Mouse (Mus musculus) kidney, postnatal 0 days (tissue): ENCODE data around the gene Pigt. TPM values are rescaled to one million over a fixed set of nuclear protein-coding genes. Genes with fewer than 3 reads are reported as not detected.

Experiments used
- ATAC-seq: fragments of 200-750 bp; cut with Nextera tagmentation; replicated peaks from 2 replicates; pipeline ENCODE4 v1.8.0; 2017; ENCODE audit warnings: low read depth, moderate number of reproducible peaks, moderate TSS enrichment, moderate library complexity; ENCODE audit not compliant: low FRiP score
- DNase-seq: peaks from one replicate; pipeline ENCODE4 v3.0.0-alpha.2; 2016; ENCODE audit warnings: low spot score
- H3K27ac ChIP-seq: fragments of 300-500 bp; sonication (generic); 2 replicates; pipeline ENCODE4 v1.5.1; 2014; ENCODE audit warnings: mild to moderate bottlenecking
- H3K27me3 ChIP-seq: fragments of 300-500 bp; sonication (generic); 2 replicates; pipeline ENCODE4 v1.6.1; 2014; ENCODE audit warnings: low read length, mixed read lengths; ENCODE audit not compliant: insufficient read depth
- H3K36me3 ChIP-seq: fragments of 300-500 bp; sonication (generic); 2 replicates; pipeline ENCODE4 v1.6.1; 2014; ENCODE audit warnings: low read length, mixed read lengths; ENCODE audit not compliant: insufficient read depth
- H3K4me1 ChIP-seq: fragments of 300-500 bp; sonication (generic); replicated peaks from 2 replicates; pipeline ENCODE4 v1.6.1; 2014; ENCODE audit warnings: antibody characterized with exemption, low read length, mixed read lengths; ENCODE audit not compliant: insufficient read depth
- H3K4me2 ChIP-seq: fragments of 300-500 bp; sonication (generic); 2 replicates; pipeline ENCODE4 v1.6.1; 2014; ENCODE audit warnings: mild to moderate bottlenecking, low read length, moderate library complexity, mixed read lengths
- H3K4me3 ChIP-seq: fragments of 300-500 bp; sonication (generic); replicated peaks from 2 replicates; pipeline ENCODE4 v1.5.1; 2014; ENCODE audit warnings: low read depth, low read length
- H3K9ac ChIP-seq: fragments of 300-500 bp; sonication (generic); 2 replicates; pipeline ENCODE4 v1.6.1; 2014; ENCODE audit warnings: low read depth, low read length
- H3K9me3 ChIP-seq: fragments of 300-500 bp; sonication (generic); replicated peaks from 2 replicates; pipeline ENCODE4 v1.6.1; 2016; ENCODE audit warnings: low read length, inconsistent platforms, mixed read lengths
- CTCF ChIP-seq: IDR thresholded peaks from 2 replicates; pipeline ENCODE4 v1.5.1; 2016; ENCODE audit warnings: antibody characterized with exemption, low read depth, mild to moderate bottlenecking, moderate library complexity
- WGBS: fragments of 180-500 bp; shearing (Covaris S2); extraction: QIAGEN DNeasy Blood & Tissue Kit; methylation state at CpG from one replicate; pipeline ENCODE4 v1.1.7; 2014; 5-methylcytosine and 5-hydroxymethylcytosine counted together
- polyA plus RNA-seq: library from polyadenylated mRNA; unstranded; fragments of >200 nt; fragmentation: Nextera tagmentation; extraction: Ambion mirVana; gene quantifications from 2 replicates; pipeline ENCODE4 v1.2.1, GENCODE M21; 2015

The Pigt gene
- polyA plus RNA-seq, 1 experiment from 2014 or later = 86.3 TPM

DNA sequence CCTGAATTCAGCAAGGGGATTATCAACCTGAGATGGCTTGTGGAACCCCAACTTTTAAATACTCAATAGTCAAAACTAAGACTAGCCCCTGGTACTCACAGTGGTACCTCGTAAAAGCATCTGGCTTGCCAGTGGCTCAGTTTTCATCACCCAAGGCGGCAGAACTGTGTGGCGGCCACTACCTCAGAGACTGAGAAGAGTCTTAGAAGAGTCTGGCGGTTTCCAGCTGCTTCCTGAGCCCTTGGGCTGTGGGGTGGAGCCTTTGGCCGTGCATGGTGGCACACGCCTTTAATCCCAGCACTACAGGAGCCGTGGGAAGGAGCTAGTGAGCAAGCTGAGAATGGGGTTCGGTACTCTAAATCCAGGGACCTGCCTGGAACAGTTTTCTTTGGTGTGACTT, 25.0 kb downstream of the Pigt start:
- H3K4me2 ChIP-seq = no peak overlapping the region
- no peak for ATAC-seq
- no peak for DNase-seq
- H3K36me3 ChIP-seq = no peaks in the 10 kb centered on the region
- H3K4me3 ChIP-seq = no peak overlapping the region
- H3K27ac ChIP-seq = no peak overlapping the region
- H3K9me3 ChIP-seq = no peaks in the 10 kb centered on the region
- 21% methylated on average over 8 of the region's 8 CpGs for WGBS
- no peak overlapping the region for H3K9ac ChIP-seq
- no peak for TF ChIP-seq CTCF
- H3K27me3 ChIP-seq = no peaks in the 10 kb centered on the region
- H3K4me1 ChIP-seq = no peaks in the 10 kb centered on the region; the same call in 1 of the 2 replicates

DNA sequence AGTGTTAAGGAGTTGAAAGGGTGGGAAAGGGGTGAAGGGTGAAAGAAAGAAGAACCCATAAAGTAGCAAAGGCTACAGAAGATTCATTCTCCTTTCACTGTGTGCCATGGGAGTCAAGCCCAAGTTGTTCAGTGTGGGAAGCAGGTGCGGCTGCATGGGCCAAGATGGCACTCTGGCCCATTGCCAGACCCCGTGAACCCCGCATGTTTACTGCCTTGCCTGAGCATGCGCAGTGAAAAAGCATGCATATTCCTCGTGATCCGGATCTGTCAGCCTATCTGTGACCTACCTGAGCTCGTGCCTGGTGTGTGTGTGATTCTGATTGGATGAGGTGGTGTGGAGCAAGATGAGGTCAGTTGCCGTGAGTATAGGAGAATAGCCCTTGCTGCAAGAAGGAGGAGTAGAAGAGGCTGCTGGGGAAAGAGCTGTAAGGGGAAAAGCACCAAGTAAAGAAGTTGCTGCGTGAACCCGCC, 26.0 kb downstream of the Pigt start:
- no peak overlapping the region for H3K4me3 ChIP-seq
- no peaks in the 10 kb centered on the region; the same call in 1 of the 2 replicates for H3K4me1 ChIP-seq
- H3K27me3 ChIP-seq = no peaks in the 10 kb centered on the region
- no peaks in the 10 kb centered on the region for H3K9me3 ChIP-seq
- H3K9ac ChIP-seq = no peak overlapping the region
- no peak overlapping the region for H3K27ac ChIP-seq
- ATAC-seq (no peak), DNase-seq (no peak)
- TF ChIP-seq CTCF = no peak
- H3K36me3 ChIP-seq = no peaks in the 10 kb centered on the region
- 92% methylated on average over 10 of the region's 10 CpGs for WGBS
- no peak overlapping the region for H3K4me2 ChIP-seq

- no peaks in the 10 kb centered on the region for H3K4me1 ChIP-seq
- 53% methylated on average over 5 of the region's 5 CpGs for WGBS
- H3K9me3 ChIP-seq = no peaks in the 10 kb centered on the region
- no peak for DNase-seq
- no peak overlapping the region for H3K4me2 ChIP-seq
- ATAC-seq = no peak
- H3K9ac ChIP-seq = no peak overlapping the region
- no peak overlapping the region for H3K27ac ChIP-seq
- H3K36me3 ChIP-seq = no peaks in the 10 kb centered on the region
- H3K27me3 ChIP-seq = no peaks in the 10 kb centered on the region
- no peak overlapping the region for H3K4me3 ChIP-seq
- TF ChIP-seq CTCF = no peak
Observed at GRCm38 (mm10) chr2:164528557-164528956, 31.2 kb downstream of the Pigt start.

DNA sequence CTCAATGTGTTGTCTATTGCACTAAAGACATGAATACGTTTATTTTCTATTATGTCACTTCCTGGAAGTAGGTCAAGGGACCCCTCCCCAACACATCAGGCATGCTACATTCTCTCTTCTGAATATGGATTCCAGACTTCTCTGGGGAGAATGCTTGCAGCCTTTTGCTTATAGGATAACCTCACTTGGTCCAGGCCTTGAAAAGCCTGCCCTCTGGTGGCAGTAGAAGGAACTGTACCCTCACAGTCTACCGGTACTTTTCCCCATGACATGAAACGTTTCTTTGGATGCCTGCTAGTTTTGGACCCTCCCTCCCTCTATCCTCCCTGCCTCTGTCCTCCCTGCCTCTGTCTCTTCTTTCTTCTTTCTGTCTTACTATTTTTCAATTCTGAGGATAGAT, 33.8 kb downstream of the Pigt start:
- Histone ChIP-seq H3K9me3 (no peaks in the 10 kb centered on the region), H3K4me3 (no peak overlapping the region), H3K4me2 (no peak overlapping the region), H3K27ac (no peak overlapping the region), H3K9ac (no peak overlapping the region), H3K4me1 (no peaks in the 10 kb centered on the region), H3K36me3 (no peaks in the 10 kb centered on the region), H3K27me3 (no peaks in the 10 kb centered on the region)
- TF ChIP-seq CTCF = peak; percentile 95
- ATAC-seq (no peak), DNase-seq (peak; percentile 84)
- 1% methylated on average over 3 of the region's 3 CpGs for WGBS

DNA sequence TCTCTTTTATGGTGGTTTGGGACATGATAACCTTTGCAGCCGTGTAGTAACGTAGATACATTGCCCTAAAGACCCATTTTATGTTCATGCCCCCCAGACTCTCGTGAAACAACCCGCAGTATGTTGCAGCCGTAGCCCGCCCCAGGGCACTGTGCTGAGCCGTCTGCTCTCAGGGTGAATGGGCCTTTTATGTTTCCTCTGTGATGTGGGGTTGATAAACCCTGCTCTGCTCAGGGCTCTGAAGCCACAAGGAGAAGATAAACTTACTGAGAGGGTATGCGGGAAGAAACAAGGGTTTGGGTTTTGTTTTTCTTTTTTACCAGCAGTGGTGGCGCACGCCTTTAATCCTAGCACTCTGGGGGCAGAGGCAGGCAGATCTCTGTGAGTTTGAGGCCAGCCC, 37.0 kb downstream of the Pigt start:
- Histone ChIP-seq H3K9ac (no peak overlapping the region), H3K27me3 (no peaks in the 10 kb centered on the region), H3K4me3 (no peak overlapping the region), H3K27ac (no peak overlapping the region), H3K9me3 (no peaks in the 10 kb centered on the region), H3K36me3 (no peaks in the 10 kb centered on the region), H3K4me2 (no peak overlapping the region), H3K4me1 (no peaks in the 10 kb centered on the region)
- DNase-seq (no peak), ATAC-seq (no peak)
- no peak for TF ChIP-seq CTCF
- WGBS = 71% methylated on average over 10 of the region's 10 CpGs

GRCm38 (mm10) chr2:164537003-164537402, 39.7 kb downstream of the Pigt start:
- no peak for TF ChIP-seq CTCF
- Histone ChIP-seq H3K27ac (no peak overlapping the region), H3K9ac (no peak overlapping the region), H3K27me3 (no peaks in the 10 kb centered on the region), H3K4me3 (no peak overlapping the region), H3K36me3 (no peaks in the 10 kb centered on the region), H3K4me2 (no peak overlapping the region), H3K4me1 (peaks cover 5% of the 10 kb centered on the region; the same call in 1 of the 2 replicates), H3K9me3 (no peaks in the 10 kb centered on the region)
- ATAC-seq = no peak
- WGBS = 69% methylated on average over 4 of the region's 4 CpGs
- no peak for DNase-seq
